Mouse (Mus musculus) G1E (cell line): ENCODE results near the gene Osm.

Experiments used
- CTCF ChIP-seq: IDR thresholded peaks from 2 replicates; pipeline ENCODE4 v1.5.1; 2012; ENCODE audit warnings: low read depth, low read length, inconsistent platforms, mixed read lengths
- POLR2AphosphoS5 ChIP-seq: IDR thresholded peaks from 2 replicates; pipeline ENCODE4 v1.6.1; 2012; ENCODE audit warnings: low read depth, low read length, inconsistent platforms; ENCODE audit not compliant: insufficient replicate concordance

DNA sequence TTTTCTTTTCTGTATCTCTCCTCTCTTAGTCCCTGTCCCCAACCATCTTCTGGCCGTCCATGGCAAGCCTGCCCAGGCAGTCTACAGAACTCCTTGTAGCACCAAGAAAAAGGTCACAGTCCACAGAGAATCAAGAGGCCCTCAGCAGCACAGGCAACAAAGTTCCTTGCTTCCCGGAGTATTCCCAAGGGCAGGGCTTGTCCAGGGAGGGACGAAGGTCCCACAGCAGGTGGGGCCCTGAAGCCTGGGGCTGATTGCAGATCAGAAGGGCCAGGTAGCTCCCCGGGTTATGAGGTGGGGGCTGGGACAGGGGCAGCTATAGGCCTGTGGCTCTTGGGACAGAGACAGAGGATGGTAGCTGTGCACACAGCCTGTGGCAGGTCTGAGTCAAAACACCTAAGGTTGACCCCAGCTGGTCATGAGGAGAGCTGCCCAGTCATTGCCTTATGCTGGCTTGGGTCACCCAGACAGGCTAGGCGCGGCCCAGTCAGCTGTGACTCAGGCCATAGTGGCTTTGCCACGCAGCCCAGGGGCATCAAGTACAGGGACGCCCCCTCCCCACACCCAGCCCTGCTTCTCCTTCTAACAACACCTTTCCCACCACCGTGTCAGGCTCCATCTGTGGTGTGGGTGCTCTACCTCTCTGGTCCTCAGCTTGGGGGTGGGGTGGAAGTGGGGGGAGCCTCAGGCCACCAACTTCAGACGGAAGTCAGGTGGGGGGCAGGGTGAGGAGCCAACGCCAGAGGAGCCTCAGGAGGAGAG, 20.8 kb downstream of the Osm start, which contains the start of gene Lif:
- no peak for TF ChIP-seq CTCF
- no peak for TF ChIP-seq POLR2AphosphoS5
